Mouse (Mus musculus): Measurements from ENCODE around the gene Ntn4. TPM values are rescaled to one million over a fixed set of nuclear protein-coding genes. Genes with fewer than 3 reads are reported as not detected.

The Ntn4 gene
- total and polyA plus RNA-seq, 3 experiments = 0.16 to 41.5 TPM; not detected in 1

- TF ChIP-seq GATA1 (IDR thresholded peaks at IDR 0.05; ENCODE audit: borderline replicate concordance, low read length) = no peak
- TF ChIP-seq TAL1 (conservative IDR thresholded peaks at IDR 0.05; ENCODE audit: low read depth, low read length) = no peak
- no peak for TF ChIP-seq GATA2 (IDR thresholded peaks at IDR 0.05; ENCODE audit: borderline replicate concordance, low read depth, low read length)
- TF ChIP-seq POLR2AphosphoS5 (IDR thresholded peaks at IDR 0.05; ENCODE audit: insufficient replicate concordance, low read depth, low read length) = no peak
- TF ChIP-seq CTCF (IDR thresholded peaks at IDR 0.05; ENCODE audit: low read depth, low read length) = no peak
- no peaks in the 10 kb centered on the region for H3K9me3 ChIP-seq (replicated peaks)
- H3K27me3 ChIP-seq (ENCODE audit: insufficient read depth, low read length) = peaks cover 4% of the 10 kb centered on the region; the same call in 1 of the 2 replicates
- no peaks in the 10 kb centered on the region for H3K4me1 ChIP-seq (ENCODE audit: insufficient read depth, low read depth, low read length)
- no peaks in the 10 kb centered on the region for H3K36me3 ChIP-seq (replicated peaks)
- no peak overlapping the region for H3K4me3 ChIP-seq (ENCODE audit: low read depth, low read length)
- no peak for DNase-seq (ENCODE audit: low spot score)
- ATAC-seq (ENCODE audit: extremely low read depth, insufficient number of reproducible peaks, low FRiP score, poor library complexity, severe bottlenecking) = no peak
Observed at GRCm38 (mm10) chr10:93783216-93784013, 142.9 kb downstream of the Ntn4 start.

Other genes starting within 250 kb of the Ntn4 start
- 57.5 and 90.6 TPM in 2 replicates for gene Lta4h, start 187.3 kb upstream of the Ntn4 start, total RNA-seq (2014; fragmentation: Nextera tagmentation)
- 75.6 and 81.1 TPM in 2 replicates for gene Lta4h, start 187.3 kb upstream of the Ntn4 start, total RNA-seq (2017)
- gene Lta4h, start 187.3 kb upstream of the Ntn4 start, polyA plus RNA-seq (2012) = 144 and 180 TPM in 2 replicates
- not detected in 2 replicates for gene Hal, start 151.9 kb upstream of the Ntn4 start, total RNA-seq (2014; fragmentation: Nextera tagmentation)
- gene Hal, start 151.9 kb upstream of the Ntn4 start, total RNA-seq (2017) = 0.06 and 0.11 TPM in 2 replicates
- gene Hal, start 151.9 kb upstream of the Ntn4 start, polyA plus RNA-seq (2012) = not detected in 2 replicates
- gene Amdhd1, start 100.6 kb upstream of the Ntn4 start, total RNA-seq (2014; fragmentation: Nextera tagmentation) = not detected in 2 replicates
- not detected in 2 replicates for gene Amdhd1, start 100.6 kb upstream of the Ntn4 start, total RNA-seq (2017)
- gene Amdhd1, start 100.6 kb upstream of the Ntn4 start, polyA plus RNA-seq (2012) = not detected in 2 replicates
- not detected in 2 replicates for gene Ccdc38, start 100.0 kb upstream of the Ntn4 start, total RNA-seq (2014; fragmentation: Nextera tagmentation)
- 0.11 and 0.23 TPM in 2 replicates for gene Ccdc38, start 100.0 kb upstream of the Ntn4 start, total RNA-seq (2017)
- gene Ccdc38, start 100.0 kb upstream of the Ntn4 start, polyA plus RNA-seq (2012) = not detected in 2 replicates
- 53.5 and 54.7 TPM in 2 replicates for gene Snrpf, start 51.0 kb upstream of the Ntn4 start, total RNA-seq (2014; fragmentation: Nextera tagmentation)
- 62.8 and 85.8 TPM in 2 replicates for gene Snrpf, start 51.0 kb upstream of the Ntn4 start, total RNA-seq (2017)
- gene Snrpf, start 51.0 kb upstream of the Ntn4 start, polyA plus RNA-seq (2012) = 138 and 149 TPM in 2 replicates
- 13.7 and 15.0 TPM in 2 replicates for gene Usp44, start 190.9 kb downstream of the Ntn4 start, total RNA-seq (2014; fragmentation: Nextera tagmentation)
- 5.1 and 6.2 TPM in 2 replicates for gene Usp44, start 190.9 kb downstream of the Ntn4 start, total RNA-seq (2017)
- 1.6 and 2.5 TPM in 2 replicates for gene Usp44, start 190.9 kb downstream of the Ntn4 start, polyA plus RNA-seq (2012)